Mouse (Mus musculus) intestine, postnatal 0 days (tissue): Measurements from ENCODE around the gene Mthfs. TPM values are rescaled to one million over a fixed set of nuclear protein-coding genes. Genes with fewer than 3 reads are reported as not detected.
"Not testable (repeated sequence)": the region's sequence is repeated elsewhere in the genome, so short reads cannot be mapped to it uniquely, and the experiment has no call there.

Experiments
- ATAC-seq: fragments of 200-750 bp; cut with Nextera tagmentation; 2 replicates; pipeline ENCODE4 v1.8.0; 2017; ENCODE audit warnings: mild to moderate bottlenecking, moderate TSS enrichment, moderate library complexity
- H3K27ac ChIP-seq: fragments of 300-500 bp; sonication (generic); 2 replicates; pipeline ENCODE4 v1.5.1; 2014; ENCODE audit warnings: mild to moderate bottlenecking, low read depth, low read length, moderate library complexity
- H3K27me3 ChIP-seq: fragments of 300-500 bp; sonication (generic); replicated peaks from 2 replicates; pipeline ENCODE4 v1.6.1; 2014; ENCODE audit warnings: low read length, mixed read lengths; ENCODE audit not compliant: control insufficient read depth, insufficient read depth
- H3K36me3 ChIP-seq: fragments of 300-500 bp; sonication (generic); 2 replicates; pipeline ENCODE4 v1.6.1; 2014; ENCODE audit warnings: mild to moderate bottlenecking, moderate library complexity; ENCODE audit not compliant: control insufficient read depth, insufficient read depth
- H3K4me1 ChIP-seq: fragments of 300-500 bp; sonication (generic); replicated peaks from 2 replicates; pipeline ENCODE4 v1.6.1; 2014; ENCODE audit warnings: antibody characterized with exemption, low read length, mixed read lengths; ENCODE audit not compliant: control insufficient read depth, insufficient read depth
- H3K4me2 ChIP-seq: fragments of 300-500 bp; sonication (generic); replicated peaks from 2 replicates; pipeline ENCODE4 v1.6.1; 2014; ENCODE audit warnings: low read depth, mild to moderate bottlenecking, moderate library complexity
- H3K4me3 ChIP-seq: fragments of 300-500 bp; sonication (generic); 2 replicates; pipeline ENCODE4 v1.5.1; 2014; ENCODE audit warnings: low read depth, low read length
- H3K9ac ChIP-seq: fragments of 300-500 bp; sonication (generic); 2 replicates; pipeline ENCODE4 v1.6.1; 2014; ENCODE audit warnings: mild to moderate bottlenecking, low read depth, low read length
- H3K9me3 ChIP-seq: fragments of 300-500 bp; sonication (generic); 2 replicates; pipeline ENCODE4 v1.6.1; 2016; ENCODE audit warnings: mixed run types; ENCODE audit not compliant: control insufficient read depth
- CTCF ChIP-seq: sonication (generic); IDR thresholded peaks from 2 replicates; pipeline ENCODE4 v1.5.1; 2016; ENCODE audit warnings: low read depth, mild to moderate bottlenecking, control low read depth, antibody characterized with exemption, moderate library complexity
- WGBS: fragments of 180-500 bp; shearing (Covaris S2); extraction: QIAGEN DNeasy Blood & Tissue Kit; methylation state at CpG from one replicate; pipeline ENCODE4 v1.1.7; 2014; 5-methylcytosine and 5-hydroxymethylcytosine counted together
- polyA plus RNA-seq: library from polyadenylated mRNA; unstranded; fragments of >200 nt; fragmentation: Nextera tagmentation; extraction: Ambion mirVana; gene quantifications from 2 replicates; pipeline ENCODE4 v1.2.1, GENCODE M21; 2015

Gene Mthfs
- polyA plus RNA-seq, 1 experiment from 2014 or later, result 29.1 TPM

GRCm38 (mm10) chr9:89226071-89226470 lies 15.6 kb downstream of the Mthfs start:
- WGBS, result 55% methylated on average over 4 of the region's 4 CpGs
- H3K27ac ChIP-seq, result no peak overlapping the region
- no peak overlapping the region for H3K9ac ChIP-seq
- H3K27me3 ChIP-seq, result no peaks in the 10 kb centered on the region
- no peak overlapping the region for H3K4me3 ChIP-seq
- no peak overlapping the region for H3K4me2 ChIP-seq
- H3K4me1 ChIP-seq, result no peaks in the 10 kb centered on the region
- ATAC-seq, result no peak
- H3K36me3 ChIP-seq, result no peaks in the 10 kb centered on the region
- TF ChIP-seq CTCF, result peak; percentile 63
- H3K9me3 ChIP-seq, result no peaks in the 10 kb centered on the region

- H3K36me3 ChIP-seq, result no peaks in the 10 kb centered on the region
- no peaks in the 10 kb centered on the region for H3K4me1 ChIP-seq
- no peak overlapping the region for H3K9ac ChIP-seq
- WGBS, result 89% methylated on average over 7 of the region's 7 CpGs
- no peak for ATAC-seq
- no peaks in the 10 kb centered on the region for H3K9me3 ChIP-seq
- no peak for TF ChIP-seq CTCF
- no peak overlapping the region for H3K27ac ChIP-seq
- no peaks in the 10 kb centered on the region for H3K27me3 ChIP-seq
- H3K4me3 ChIP-seq, result no peak overlapping the region
- H3K4me2 ChIP-seq, result no peak overlapping the region
Measured at GRCm38 (mm10) chr9:89228122-89228521, 17.6 kb downstream of the Mthfs start.

- not testable (repeated sequence) for H3K4me2 ChIP-seq, H3K4me1 ChIP-seq, H3K27ac ChIP-seq, H3K27me3 ChIP-seq, H3K9me3 ChIP-seq, H3K9ac ChIP-seq, ATAC-seq, H3K36me3 ChIP-seq, H3K4me3 ChIP-seq
- 81% methylated on average over 1 of the region's 2 CpGs for WGBS
- peak; percentile 60 for TF ChIP-seq CTCF
Measured at GRCm38 (mm10) chr9:89230897-89231497, 20.5 kb downstream of the Mthfs start.

GRCm38 (mm10) chr9:89237131-89237530 lies 26.7 kb downstream of the Mthfs start:
- not testable (repeated sequence) for H3K9me3 ChIP-seq, H3K9ac ChIP-seq, ATAC-seq, H3K4me3 ChIP-seq, H3K36me3 ChIP-seq, H3K27me3 ChIP-seq, H3K4me2 ChIP-seq, H3K4me1 ChIP-seq, H3K27ac ChIP-seq
- 86% methylated on average over 4 of the region's 4 CpGs for WGBS

- H3K4me3 ChIP-seq, H3K4me2 ChIP-seq, H3K36me3 ChIP-seq, H3K9me3 ChIP-seq, ATAC-seq, H3K27ac ChIP-seq, H3K4me1 ChIP-seq, H3K9ac ChIP-seq, H3K27me3 ChIP-seq: not testable (repeated sequence)
- 75% methylated on average over 4 of the region's 5 CpGs for WGBS
Measured at GRCm38 (mm10) chr9:89238976-89239505, 28.6 kb downstream of the Mthfs start.

- H3K4me2 ChIP-seq, H3K27me3 ChIP-seq, H3K9ac ChIP-seq, H3K4me3 ChIP-seq, H3K27ac ChIP-seq, H3K9me3 ChIP-seq, H3K36me3 ChIP-seq, H3K4me1 ChIP-seq, ATAC-seq: not testable (repeated sequence)
- WGBS, result 85% methylated on average over 3 of the region's 3 CpGs
Measured at GRCm38 (mm10) chr9:89240516-89241019, 30.1 kb downstream of the Mthfs start.

GRCm38 (mm10) chr9:89253400-89253799 lies 42.9 kb downstream of the Mthfs start:
- H3K36me3 ChIP-seq, result no peaks in the 10 kb centered on the region
- no peak for ATAC-seq
- no peak overlapping the region for H3K9ac ChIP-seq
- H3K27ac ChIP-seq, result no peak overlapping the region
- TF ChIP-seq CTCF, result no peak
- no peaks in the 10 kb centered on the region for H3K4me1 ChIP-seq
- no peaks in the 10 kb centered on the region for H3K27me3 ChIP-seq
- WGBS, result 77% methylated on average over 2 of the region's 2 CpGs
- H3K4me3 ChIP-seq, result no peak overlapping the region
- no peak overlapping the region for H3K4me2 ChIP-seq
- H3K9me3 ChIP-seq, result no peaks in the 10 kb centered on the region
